Mouse (Mus musculus) heart, adult 2 months (tissue): ENCODE data around the gene Bcas1. TPM values are rescaled to one million over a fixed set of nuclear protein-coding genes. Genes with fewer than 3 reads are reported as not detected.
"Not testable (repeated sequence)": the region's sequence is repeated elsewhere in the genome, so short reads cannot be mapped to it uniquely, and the experiment has no call there.

Experiments used
- DNase-seq, 2 experiments: peaks; one replicate each; pipeline ENCODE4 v3.0.0; 2021
- H3K27ac ChIP-seq: fragments of 200-600 bp; 2 replicates; pipeline ENCODE4 v1.8.1; 2022
- H3K27me3 ChIP-seq: fragments of 200-500 bp; 2 replicates; pipeline ENCODE4 v1.6.1; 2012; ENCODE audit warnings: mild to moderate bottlenecking, low read length, inconsistent platforms, mixed read lengths; ENCODE audit not compliant: control insufficient read depth, insufficient read depth
- H3K36me3 ChIP-seq: fragments of 200-500 bp; 2 replicates; pipeline ENCODE4 v1.6.1; 2012; ENCODE audit warnings: low read length, inconsistent platforms; ENCODE audit not compliant: control insufficient read depth, insufficient read depth
- H3K4me1 ChIP-seq: fragments of 200-500 bp; 2 replicates; pipeline ENCODE4 v1.6.1; 2011; ENCODE audit warnings: low read length; ENCODE audit not compliant: control insufficient read depth, insufficient read depth
- H3K4me3 ChIP-seq: fragments of 200-600 bp; 2 replicates; pipeline ENCODE4 v1.8.1; 2022
- H3K79me2 ChIP-seq: fragments of 200-500 bp; replicated peaks from 2 replicates; pipeline ENCODE4 v1.6.1; 2012; ENCODE audit warnings: mild to moderate bottlenecking, inconsistent platforms, low read length, moderate library complexity, mixed read lengths; ENCODE audit not compliant: control insufficient read depth, insufficient read depth
- H3K9ac ChIP-seq: fragments of 200-500 bp; 2 replicates; pipeline ENCODE4 v1.6.1; 2012; ENCODE audit warnings: low read depth, mild to moderate bottlenecking, control low read depth, inconsistent platforms, low read length, mixed read lengths
- CTCF ChIP-seq: fragments of 200-600 bp; IDR thresholded peaks from 2 replicates; pipeline ENCODE4 v1.8.1; 2022; ENCODE audit warnings: antibody characterized with exemption, mild to moderate bottlenecking, moderate library complexity
- EP300 ChIP-seq: fragments of 200-500 bp; IDR thresholded peaks from 2 replicates; pipeline ENCODE4 v1.6.1; 2011; ENCODE audit warnings: low read depth, low read length, control low read depth; ENCODE audit not compliant: insufficient read depth
- POLR2A ChIP-seq: fragments of 200-500 bp; IDR thresholded peaks from 2 replicates; pipeline ENCODE4 v1.6.1; 2011; ENCODE audit warnings: mild to moderate bottlenecking, low read depth, low read length, control low read depth; ENCODE audit not compliant: insufficient read depth
- whole genome bisulfite sequencing: fragments of 180-500 bp; shearing (Covaris S2); methylation state at CpG from one replicate; pipeline ENCODE4 v1.1.7; 2018; 5-methylcytosine and 5-hydroxymethylcytosine counted together
- intact Hi-C: fragments of 180-260 bp; cut with DNase I; formaldehyde crosslinking; loops from one replicate; pipeline ENCODE4 v1.15.1; 2025
- polyA plus RNA-seq: library from polyadenylated mRNA; depleted of rRNA; stranded (reverse); fragments of >200 nt; gene quantifications from 2 replicates; pipeline ENCODE4 v1.2.3, GENCODE M21; 2012
- total RNA-seq, 2 experiments: library from RNA; stranded (reverse); gene quantifications; 2 replicates each; pipeline ENCODE4 v1.2.3; 2021

The Bcas1 gene
- total and polyA plus RNA-seq, 3 experiments: 0.14 to 1.1 (median 0.26) TPM

- H3K4me3 ChIP-seq: no peak overlapping the region
- peak; percentile 12 to 23 for DNase-seq
- 0 out of 2 replicates have a peak, but pooled peaks cover 1% of the 10 kb centered on the region for H3K4me1 ChIP-seq
- 9% methylated on average over 10 of the region's 10 CpGs for WGBS
- H3K27ac ChIP-seq: no peak overlapping the region
- H3K36me3 ChIP-seq: no peaks in the 10 kb centered on the region
- H3K27me3 ChIP-seq: no peaks in the 10 kb centered on the region
- H3K9ac ChIP-seq: no peak overlapping the region
- intact Hi-C loops: no loop called here
- no peaks in the 10 kb centered on the region for H3K79me2 ChIP-seq
- TF ChIP-seq EP300: no peak
- TF ChIP-seq CTCF: no peak
- no peak for TF ChIP-seq POLR2A
These were observed 42.1 kb upstream of the Bcas1 start for GRCm38 (mm10) chr2:170469616-170470308.

GRCm38 (mm10) chr2:170468009-170468408 is 40.4 kb upstream of the Bcas1 start:
- no peaks in the 10 kb centered on the region for H3K79me2 ChIP-seq
- H3K9ac ChIP-seq: no peak overlapping the region
- 0 out of 2 replicates have a peak, but pooled peaks cover 1% of the 10 kb centered on the region for H3K4me1 ChIP-seq
- no peaks in the 10 kb centered on the region for H3K27me3 ChIP-seq
- no peaks in the 10 kb centered on the region for H3K36me3 ChIP-seq
- intact Hi-C loops: no loop called here
- DNase-seq: no peak
- no peak for TF ChIP-seq POLR2A
- no peak for TF ChIP-seq EP300
- TF ChIP-seq CTCF: peak; percentile 56
- H3K4me3 ChIP-seq: no peak overlapping the region
- H3K27ac ChIP-seq: no peak overlapping the region

- Histone ChIP-seq H3K27me3 (no peaks in the 10 kb centered on the region), H3K79me2 (no peaks in the 10 kb centered on the region), H3K36me3 (no peaks in the 10 kb centered on the region), H3K4me1 (0 out of 2 replicates have a peak, but pooled peaks cover 1% of the 10 kb centered on the region), H3K9ac (no peak overlapping the region), H3K4me3 (no peak overlapping the region), H3K27ac (no peak overlapping the region)
- no peak for DNase-seq
- TF ChIP-seq POLR2A: no peak
- no peak for TF ChIP-seq EP300
- TF ChIP-seq CTCF: no peak
- intact Hi-C loops: no loop called here
- 21% methylated on average over 4 of the region's 4 CpGs for WGBS
These were observed 37.2 kb upstream of the Bcas1 start for GRCm38 (mm10) chr2:170464817-170465216.

- H3K9ac ChIP-seq: no peak overlapping the region
- no peaks in the 10 kb centered on the region for H3K79me2 ChIP-seq
- intact Hi-C loops: no loop called here
- no peaks in the 10 kb centered on the region for H3K4me1 ChIP-seq
- no peaks in the 10 kb centered on the region for H3K36me3 ChIP-seq
- WGBS: 67% methylated on average over 7 of the region's 7 CpGs
- DNase-seq: no peak
- no peak overlapping the region for H3K4me3 ChIP-seq
- TF ChIP-seq CTCF (no peak), EP300 (no peak), POLR2A (no peak)
- no peak overlapping the region for H3K27ac ChIP-seq
- no peaks in the 10 kb centered on the region; the same call in 1 of the 2 replicates for H3K27me3 ChIP-seq
These were observed 34.0 kb upstream of the Bcas1 start for GRCm38 (mm10) chr2:170461652-170462051.

- Histone ChIP-seq H3K27me3 (no peaks in the 10 kb centered on the region; the same call in 1 of the 2 replicates), H3K4me3 (no peak overlapping the region), H3K36me3 (no peaks in the 10 kb centered on the region), H3K27ac (no peak overlapping the region), H3K9ac (no peak overlapping the region), H3K79me2 (no peaks in the 10 kb centered on the region), H3K4me1 (no peaks in the 10 kb centered on the region)
- 56% methylated on average over 9 of the region's 9 CpGs for WGBS
- intact Hi-C loops: no loop called here
- no peak for DNase-seq
- TF ChIP-seq EP300: no peak
- no peak for TF ChIP-seq POLR2A
- no peak for TF ChIP-seq CTCF
These were observed 32.2 kb upstream of the Bcas1 start for GRCm38 (mm10) chr2:170459805-170460204.

- Histone ChIP-seq H3K79me2 (no peaks in the 10 kb centered on the region), H3K9ac (no peak overlapping the region), H3K36me3 (no peaks in the 10 kb centered on the region), H3K27ac (no peak overlapping the region), H3K4me3 (no peak overlapping the region), H3K4me1 (no peaks in the 10 kb centered on the region), H3K27me3 (no peaks in the 10 kb centered on the region; the same call in 1 of the 2 replicates)
- intact Hi-C loops: no loop called here
- no peak for TF ChIP-seq POLR2A
- no peak for TF ChIP-seq EP300
- TF ChIP-seq CTCF: no peak
- WGBS: 73% methylated on average over 10 of the region's 10 CpGs
- DNase-seq: no peak
These were observed 31.5 kb upstream of the Bcas1 start for GRCm38 (mm10) chr2:170459183-170459582.

GRCm38 (mm10) chr2:170453809-170454208 is 26.2 kb upstream of the Bcas1 start:
- intact Hi-C loops: loop anchor here (5.0 kb wide), 1 partner anchor 418 kb away; no protein-coding TSS in a partner anchor
- H3K4me3 ChIP-seq, H3K79me2 ChIP-seq, H3K9ac ChIP-seq, H3K27me3 ChIP-seq, H3K27ac ChIP-seq, DNase-seq, H3K36me3 ChIP-seq, H3K4me1 ChIP-seq: not testable (repeated sequence)
- WGBS: 48% methylated on average over 4 of the region's 4 CpGs
